Mouse (Mus musculus): Measurements from ENCODE around the gene Nelfe. TPM values are rescaled to one million over a fixed set of nuclear protein-coding genes. Genes with fewer than 3 reads are reported as not detected.

The Nelfe gene
- polyA plus RNA-seq, 2 experiments: 37.5 to 42.7 TPM

GRCm38 (mm10) chr17:34836856-34837221 is 13.4 kb upstream of the Nelfe start, which contains the start of the genes Stk19 and Dxo:
Gene Stk19, minus strand, starts transcription at chr17:34836945.
Gene Dxo, plus strand, starts transcription at chr17:34837019.
- TF ChIP-seq EP300 (IDR thresholded peaks at IDR 0.05; ENCODE audit: low read depth) (no peak), CTCF (IDR thresholded peaks at IDR 0.05; ENCODE audit: low read depth) (no peak)
- ATAC-seq (ENCODE audit: insufficient read depth) (peak; percentile 93), DNase-seq (ENCODE audit: low read depth in 3 of 3, low spot score in 3 of 3) (peak; percentile 91 to 92 (median 91))
- Histone ChIP-seq H3K4me2 (ENCODE audit: low read depth) (peak within 1 kb of the TSS; percentile 99), H3K4me3 (ENCODE audit: insufficient read depth in 1 of 2, low read depth in 2 of 2, low read length in 2 of 2) (peak within 1 kb of the TSS; percentile 70 to 75), H3K9me3 (ENCODE audit: control insufficient read depth, low read length) (no peaks in the 10 kb centered on the region), H3K36me3 (replicated peaks; ENCODE audit: control insufficient read depth, insufficient read depth, low read depth) (peaks cover 19% of the 10 kb centered on the region), H3K27ac (peak within 1 kb of the TSS; percentile 81), H3K4me1 (replicated peaks; ENCODE audit: control insufficient read depth in 2 of 2, insufficient read depth in 2 of 2, low read length in 1 of 2) (peaks cover 11 to 16% of the 10 kb centered on the region in 2 experiments), H3K27me3 (ENCODE audit: control insufficient read depth, insufficient read depth, low read length) (no peaks in the 10 kb centered on the region), H3K9ac (replicated peaks) (peak within 1 kb of the TSS; percentile 90)
- WGBS (ENCODE audit: insufficient replicate concordance): under 1% methylated on average over 40 of the region's 40 CpGs

GRCm38 (mm10) chr17:34837464-34838324 is 12.5 kb upstream of the Nelfe start:
- Histone ChIP-seq H3K9me3 (ENCODE audit: control insufficient read depth, low read length) (no peaks in the 10 kb centered on the region), H3K4me1 (replicated peaks; ENCODE audit: control insufficient read depth in 2 of 2, insufficient read depth in 2 of 2, low read length in 1 of 2) (peaks cover 11 to 16% of the 10 kb centered on the region in 2 experiments), H3K9ac (replicated peaks) (peak overlapping the region; percentile 90), H3K27me3 (ENCODE audit: control insufficient read depth, insufficient read depth, low read length) (no peaks in the 10 kb centered on the region), H3K36me3 (replicated peaks; ENCODE audit: control insufficient read depth, insufficient read depth, low read depth) (peaks cover 18% of the 10 kb centered on the region), H3K4me3 (ENCODE audit: insufficient read depth in 1 of 2, low read depth in 2 of 2, low read length in 2 of 2) (peak overlapping the region; percentile 70 to 75), H3K4me2 (ENCODE audit: low read depth) (peak overlapping the region; percentile 99), H3K27ac (peak overlapping the region; percentile 81)
- TF ChIP-seq EP300 (IDR thresholded peaks at IDR 0.05; ENCODE audit: low read depth) (no peak), CTCF (IDR thresholded peaks at IDR 0.05; ENCODE audit: low read depth) (no peak)
- peak; percentile 2; the same call in 1 of the 2 replicates for ATAC-seq (ENCODE audit: insufficient read depth)
- DNase-seq (ENCODE audit: low read depth in 3 of 3, low spot score in 3 of 3): no peak
- 33% methylated on average over 43 of the region's 43 CpGs for WGBS (ENCODE audit: insufficient replicate concordance)

- peaks cover 11 to 16% of the 10 kb centered on the region in 2 experiments for H3K4me1 ChIP-seq (replicated peaks; ENCODE audit: control insufficient read depth in 2 of 2, insufficient read depth in 2 of 2, low read length in 1 of 2)
- H3K36me3 ChIP-seq (replicated peaks; ENCODE audit: control insufficient read depth, insufficient read depth, low read depth): peaks cover 19% of the 10 kb centered on the region
- no peak overlapping the region for H3K9ac ChIP-seq (replicated peaks)
- no peak overlapping the region for H3K27ac ChIP-seq
- ATAC-seq (ENCODE audit: insufficient read depth): no peak
- no peak overlapping the region for H3K4me3 ChIP-seq (ENCODE audit: insufficient read depth in 1 of 2, low read depth in 2 of 2, low read length in 2 of 2)
- no peak overlapping the region for H3K4me2 ChIP-seq (ENCODE audit: low read depth)
- 85% methylated on average over 7 of the region's 7 CpGs for WGBS (ENCODE audit: insufficient replicate concordance)
- no peaks in the 10 kb centered on the region for H3K9me3 ChIP-seq (ENCODE audit: control insufficient read depth, low read length)
- TF ChIP-seq CTCF (IDR thresholded peaks at IDR 0.05; ENCODE audit: low read depth): no peak
- TF ChIP-seq EP300 (IDR thresholded peaks at IDR 0.05; ENCODE audit: low read depth): no peak
- no peak for DNase-seq (ENCODE audit: low read depth in 3 of 3, low spot score in 3 of 3)
- no peaks in the 10 kb centered on the region for H3K27me3 ChIP-seq (ENCODE audit: control insufficient read depth, insufficient read depth, low read length)
These were observed 11.4 kb upstream of the Nelfe start for GRCm38 (mm10) chr17:34838785-34839184.

- ATAC-seq (ENCODE audit: insufficient read depth) (no peak), DNase-seq (ENCODE audit: low read depth in 3 of 3, low spot score in 3 of 3) (no peak)
- 73% methylated on average over 6 of the region's 6 CpGs for WGBS (ENCODE audit: insufficient replicate concordance)
- Histone ChIP-seq H3K9ac (replicated peaks) (peak overlapping the region; percentile 48), H3K4me1 (replicated peaks; ENCODE audit: control insufficient read depth in 2 of 2, insufficient read depth in 2 of 2, low read length in 1 of 2) (peaks cover 10 to 12% of the 10 kb centered on the region in 2 experiments), H3K27ac (peak overlapping the region; percentile 22), H3K4me3 (ENCODE audit: insufficient read depth in 1 of 2, low read depth in 2 of 2, low read length in 2 of 2) (no peak overlapping the region), H3K36me3 (replicated peaks; ENCODE audit: control insufficient read depth, insufficient read depth, low read depth) (peaks cover 30% of the 10 kb centered on the region), H3K4me2 (ENCODE audit: low read depth) (peak overlapping the region; percentile 22; the same call in 1 of the 2 replicates), H3K27me3 (ENCODE audit: control insufficient read depth, insufficient read depth, low read length) (no peaks in the 10 kb centered on the region), H3K9me3 (ENCODE audit: control insufficient read depth, low read length) (no peaks in the 10 kb centered on the region)
- TF ChIP-seq EP300 (IDR thresholded peaks at IDR 0.05; ENCODE audit: low read depth) (no peak), CTCF (IDR thresholded peaks at IDR 0.05; ENCODE audit: low read depth) (0 out of 2 replicates have a peak, but pooled peaks have one; percentile 2)
These were observed 9.4 kb upstream of the Nelfe start for GRCm38 (mm10) chr17:34840736-34841307.

- H3K9me3 ChIP-seq (ENCODE audit: control insufficient read depth, low read length): no peaks in the 10 kb centered on the region
- H3K4me3 ChIP-seq (ENCODE audit: insufficient read depth in 1 of 2, low read depth in 2 of 2, low read length in 2 of 2): no peak overlapping the region
- peaks cover 26% of the 10 kb centered on the region for H3K36me3 ChIP-seq (replicated peaks; ENCODE audit: control insufficient read depth, insufficient read depth, low read depth)
- 84% methylated on average over 13 of the region's 13 CpGs for WGBS (ENCODE audit: insufficient replicate concordance)
- H3K27me3 ChIP-seq (ENCODE audit: control insufficient read depth, insufficient read depth, low read length): no peaks in the 10 kb centered on the region
- DNase-seq (ENCODE audit: low read depth in 3 of 3, low spot score in 3 of 3) (no peak), ATAC-seq (ENCODE audit: insufficient read depth) (no peak)
- H3K4me1 ChIP-seq (replicated peaks; ENCODE audit: control insufficient read depth in 2 of 2, insufficient read depth in 2 of 2, low read length in 1 of 2): peaks cover 9 to 11% of the 10 kb centered on the region in 2 experiments
- H3K4me2 ChIP-seq (ENCODE audit: low read depth): no peak overlapping the region
- H3K27ac ChIP-seq: no peak overlapping the region
- TF ChIP-seq EP300 (IDR thresholded peaks at IDR 0.05; ENCODE audit: low read depth): no peak
- TF ChIP-seq CTCF (IDR thresholded peaks at IDR 0.05; ENCODE audit: low read depth): no peak
- H3K9ac ChIP-seq (replicated peaks): no peak overlapping the region
These were observed 5.3 kb upstream of the Nelfe start for GRCm38 (mm10) chr17:34844884-34845283.

Measured in liver, embryonic 14.5 days (tissue).